Mouse (Mus musculus) intestine, postnatal 0 days (tissue): ENCODE results near the gene Slc4a1. TPM values are rescaled to one million over a fixed set of nuclear protein-coding genes. Genes with fewer than 3 reads are reported as not detected.

Source experiments
- ATAC-seq: fragments of 200-750 bp; cut with Nextera tagmentation; 2 replicates; pipeline ENCODE4 v1.8.0; 2017; ENCODE audit warnings: mild to moderate bottlenecking, moderate TSS enrichment, moderate library complexity
- H3K27ac ChIP-seq: fragments of 300-500 bp; sonication (generic); 2 replicates; pipeline ENCODE4 v1.5.1; 2014; ENCODE audit warnings: mild to moderate bottlenecking, low read depth, low read length, moderate library complexity
- H3K27me3 ChIP-seq: fragments of 300-500 bp; sonication (generic); replicated peaks from 2 replicates; pipeline ENCODE4 v1.6.1; 2014; ENCODE audit warnings: low read length, mixed read lengths; ENCODE audit not compliant: control insufficient read depth, insufficient read depth
- H3K36me3 ChIP-seq: fragments of 300-500 bp; sonication (generic); 2 replicates; pipeline ENCODE4 v1.6.1; 2014; ENCODE audit warnings: mild to moderate bottlenecking, moderate library complexity; ENCODE audit not compliant: control insufficient read depth, insufficient read depth
- H3K4me1 ChIP-seq: fragments of 300-500 bp; sonication (generic); replicated peaks from 2 replicates; pipeline ENCODE4 v1.6.1; 2014; ENCODE audit warnings: antibody characterized with exemption, low read length, mixed read lengths; ENCODE audit not compliant: control insufficient read depth, insufficient read depth
- H3K4me2 ChIP-seq: fragments of 300-500 bp; sonication (generic); replicated peaks from 2 replicates; pipeline ENCODE4 v1.6.1; 2014; ENCODE audit warnings: low read depth, mild to moderate bottlenecking, moderate library complexity
- H3K4me3 ChIP-seq: fragments of 300-500 bp; sonication (generic); 2 replicates; pipeline ENCODE4 v1.5.1; 2014; ENCODE audit warnings: low read depth, low read length
- H3K9ac ChIP-seq: fragments of 300-500 bp; sonication (generic); 2 replicates; pipeline ENCODE4 v1.6.1; 2014; ENCODE audit warnings: mild to moderate bottlenecking, low read depth, low read length
- H3K9me3 ChIP-seq: fragments of 300-500 bp; sonication (generic); 2 replicates; pipeline ENCODE4 v1.6.1; 2016; ENCODE audit warnings: mixed run types; ENCODE audit not compliant: control insufficient read depth
- CTCF ChIP-seq: sonication (generic); IDR thresholded peaks from 2 replicates; pipeline ENCODE4 v1.5.1; 2016; ENCODE audit warnings: low read depth, mild to moderate bottlenecking, control low read depth, antibody characterized with exemption, moderate library complexity
- whole genome bisulfite sequencing: fragments of 180-500 bp; shearing (Covaris S2); extraction: QIAGEN DNeasy Blood & Tissue Kit; methylation state at CpG from one replicate; pipeline ENCODE4 v1.1.7; 2014; 5-methylcytosine and 5-hydroxymethylcytosine counted together
- polyA plus RNA-seq: library from polyadenylated mRNA; unstranded; fragments of >200 nt; fragmentation: Nextera tagmentation; extraction: Ambion mirVana; gene quantifications from 2 replicates; pipeline ENCODE4 v1.2.1, GENCODE M21; 2015

The Slc4a1 gene
- polyA plus RNA-seq, 1 experiment from 2014 or later, result 0.29 TPM

DNA sequence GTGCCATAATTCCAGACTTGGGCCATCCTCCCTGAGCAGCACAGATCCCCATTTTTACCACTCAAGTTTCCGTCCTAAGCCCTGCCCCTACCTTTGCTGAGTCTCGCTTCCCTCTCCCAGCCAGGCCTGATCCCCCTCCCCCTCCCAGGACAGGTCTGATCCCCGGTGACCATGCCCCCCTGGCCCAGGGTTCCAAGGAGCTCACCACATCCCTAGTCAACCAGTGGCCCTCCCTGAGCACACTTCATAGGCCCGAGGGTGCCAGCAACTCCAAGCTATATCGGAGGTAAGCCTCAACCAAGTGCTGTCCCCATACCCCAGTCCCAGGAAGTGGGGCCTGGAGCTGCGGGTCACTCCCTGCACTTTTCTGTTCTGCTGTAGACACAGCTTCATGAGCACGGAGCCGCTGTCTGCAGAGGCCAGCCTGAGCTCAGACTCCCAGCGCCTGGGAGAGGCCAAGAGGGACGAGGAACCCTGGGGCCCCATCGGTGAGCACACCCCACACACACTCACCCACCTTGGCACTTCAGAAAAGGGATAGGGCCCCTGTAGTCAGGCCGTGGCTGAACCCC, 34.6 kb upstream of the Slc4a1 start:
- no peak for ATAC-seq
- no peak for TF ChIP-seq CTCF
- Histone ChIP-seq H3K27me3 (peaks cover 18% of the 10 kb centered on the region), H3K9me3 (no peaks in the 10 kb centered on the region), H3K4me1 (no peaks in the 10 kb centered on the region), H3K4me3 (no peak overlapping the region), H3K27ac (no peak overlapping the region), H3K4me2 (no peak overlapping the region), H3K9ac (no peak overlapping the region), H3K36me3 (peaks cover 36% of the 10 kb centered on the region)
- 27% methylated on average over 12 of the region's 12 CpGs for WGBS

- no peak for ATAC-seq
- H3K4me1 ChIP-seq, result no peaks in the 10 kb centered on the region
- no peak overlapping the region for H3K27ac ChIP-seq
- H3K4me3 ChIP-seq, result peak overlapping the region; percentile 31
- H3K9me3 ChIP-seq, result no peaks in the 10 kb centered on the region
- H3K9ac ChIP-seq, result no peak overlapping the region
- TF ChIP-seq CTCF, result no peak
- peaks cover 18% of the 10 kb centered on the region for H3K27me3 ChIP-seq
- peaks cover 31% of the 10 kb centered on the region for H3K36me3 ChIP-seq
- WGBS, result under 1% methylated on average over 33 of the region's 34 CpGs
- peak overlapping the region; percentile 64 for H3K4me2 ChIP-seq
These were observed 33.6 kb upstream of the Slc4a1 start for GRCm38 (mm10) chr11:102399610-102400072.

- Histone ChIP-seq H3K27ac (no peak overlapping the region), H3K9me3 (no peaks in the 10 kb centered on the region), H3K36me3 (peaks cover 26% of the 10 kb centered on the region), H3K4me3 (peak overlapping the region; percentile 31), H3K27me3 (peaks cover 18% of the 10 kb centered on the region), H3K9ac (no peak overlapping the region), H3K4me1 (peaks cover 4% of the 10 kb centered on the region), H3K4me2 (peak overlapping the region; percentile 64)
- 16% methylated on average over 15 of the region's 15 CpGs for WGBS
- TF ChIP-seq CTCF, result no peak
- no peak for ATAC-seq
These were observed 33.1 kb upstream of the Slc4a1 start for GRCm38 (mm10) chr11:102399107-102399506.

DNA sequence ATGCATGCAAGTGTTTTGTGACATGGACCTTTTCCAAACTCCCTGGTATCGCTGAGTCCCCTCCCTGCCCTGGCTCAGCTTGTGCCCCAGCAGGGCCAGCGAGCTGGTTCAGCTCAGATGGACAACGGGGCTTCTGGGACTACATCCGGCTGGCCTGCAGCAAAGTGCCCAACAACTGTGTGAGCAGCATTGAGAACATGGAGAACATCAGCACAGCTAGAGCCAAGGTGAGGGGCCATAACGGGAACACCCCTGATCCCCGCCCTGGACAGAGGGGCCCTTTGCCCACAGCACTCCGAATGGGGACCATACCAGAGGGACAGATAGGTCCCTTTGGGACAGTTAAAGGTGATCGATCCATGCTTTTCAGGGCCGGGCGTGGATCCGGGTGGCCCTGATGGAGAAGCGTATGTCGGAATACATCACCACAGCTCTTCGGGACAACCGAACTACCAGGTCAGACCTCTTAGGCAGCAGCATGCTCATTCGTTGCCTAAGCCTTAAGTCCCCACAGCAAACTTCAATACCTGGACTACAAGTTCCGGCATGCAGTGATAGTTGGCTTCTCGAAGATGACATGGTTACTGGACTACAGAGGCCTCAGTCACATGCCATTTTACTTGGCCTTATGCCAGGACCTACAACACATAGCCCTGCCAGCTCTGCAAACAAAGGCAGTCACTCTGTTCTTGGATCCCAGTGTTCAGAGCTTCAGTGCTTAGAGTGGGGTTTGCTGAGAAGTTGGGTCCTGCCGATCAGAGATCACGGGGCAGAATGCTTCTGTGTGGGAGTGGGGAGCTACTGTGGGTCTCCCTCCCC, 32.2 kb upstream of the Slc4a1 start:
- H3K27ac ChIP-seq, result no peak overlapping the region
- peaks cover 17% of the 10 kb centered on the region; the same call in 1 of the 2 replicates for H3K36me3 ChIP-seq
- peak; percentile 59 for ATAC-seq
- H3K9me3 ChIP-seq, result no peaks in the 10 kb centered on the region
- peaks cover 18% of the 10 kb centered on the region for H3K27me3 ChIP-seq
- H3K4me3 ChIP-seq, result no peak overlapping the region
- H3K4me1 ChIP-seq, result peaks cover 12% of the 10 kb centered on the region
- no peak for TF ChIP-seq CTCF
- H3K4me2 ChIP-seq, result 0 out of 2 replicates have a peak overlapping the region, but pooled peaks have one; percentile 64
- H3K9ac ChIP-seq, result no peak overlapping the region
- 74% methylated on average over 20 of the region's 20 CpGs for WGBS

DNA sequence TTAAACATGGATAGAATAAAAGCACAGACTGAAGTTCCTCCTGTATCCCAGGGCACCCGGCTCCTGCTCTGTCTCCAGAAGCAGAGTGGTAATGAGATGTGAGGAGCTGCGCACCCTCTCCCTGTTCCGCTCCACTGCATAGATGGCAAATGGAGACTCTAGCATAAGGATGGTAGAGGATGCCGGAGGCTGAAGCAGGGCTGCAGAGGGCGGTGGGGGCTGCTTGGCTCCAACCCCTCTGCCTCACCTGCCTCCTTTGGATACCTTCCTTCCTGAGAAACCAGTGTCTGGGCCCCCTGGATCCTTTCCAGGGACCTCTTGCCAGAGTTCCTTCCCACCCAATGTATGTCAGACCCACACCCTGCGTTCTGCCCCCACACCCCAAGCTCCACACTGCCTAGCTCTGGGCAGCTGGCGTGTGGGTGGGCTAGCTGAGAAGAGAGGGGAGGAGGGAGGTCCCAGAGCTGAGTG, 30.7 kb upstream of the Slc4a1 start:
- Histone ChIP-seq H3K4me2 (no peak overlapping the region), H3K4me3 (no peak overlapping the region), H3K4me1 (peaks cover 12% of the 10 kb centered on the region), H3K27ac (no peak overlapping the region), H3K9ac (no peak overlapping the region), H3K9me3 (no peaks in the 10 kb centered on the region), H3K36me3 (peaks cover 2% of the 10 kb centered on the region; the same call in 1 of the 2 replicates), H3K27me3 (peaks cover 18% of the 10 kb centered on the region)
- 77% methylated on average over 7 of the region's 7 CpGs for WGBS
- no peak for ATAC-seq
- TF ChIP-seq CTCF, result no peak

GRCm38 (mm10) chr11:102396263-102396662, 30.3 kb upstream of the Slc4a1 start:
- Histone ChIP-seq H3K36me3 (no peaks in the 10 kb centered on the region), H3K9me3 (no peaks in the 10 kb centered on the region), H3K4me1 (peaks cover 12% of the 10 kb centered on the region), H3K9ac (no peak overlapping the region), H3K4me3 (no peak overlapping the region), H3K4me2 (no peak overlapping the region), H3K27ac (no peak overlapping the region), H3K27me3 (peaks cover 18% of the 10 kb centered on the region)
- 57% methylated on average over 6 of the region's 6 CpGs for WGBS
- ATAC-seq, result no peak
- TF ChIP-seq CTCF, result no peak
